Mouse (Mus musculus) frontal cortex, postnatal 10 days (tissue): Measurements from ENCODE around the gene Sult1a1.
"Not testable (repeated sequence)": the region's sequence is repeated elsewhere in the genome, so short reads cannot be mapped to it uniquely, and the experiment has no call there.

ENCODE experiments used
- DNase-seq, 2 experiments: peaks; one replicate each; pipeline ENCODE4 v3.0.0; 2022; ENCODE audit warnings: low spot score in 2 of 2, mixed read lengths in 1 of 2

Gene Sult1a1

GRCm38 (mm10) chr7:126696886-126697285 lies 20.7 kb upstream of the Sult1a1 start:
- DNase-seq, result no peak

DNA sequence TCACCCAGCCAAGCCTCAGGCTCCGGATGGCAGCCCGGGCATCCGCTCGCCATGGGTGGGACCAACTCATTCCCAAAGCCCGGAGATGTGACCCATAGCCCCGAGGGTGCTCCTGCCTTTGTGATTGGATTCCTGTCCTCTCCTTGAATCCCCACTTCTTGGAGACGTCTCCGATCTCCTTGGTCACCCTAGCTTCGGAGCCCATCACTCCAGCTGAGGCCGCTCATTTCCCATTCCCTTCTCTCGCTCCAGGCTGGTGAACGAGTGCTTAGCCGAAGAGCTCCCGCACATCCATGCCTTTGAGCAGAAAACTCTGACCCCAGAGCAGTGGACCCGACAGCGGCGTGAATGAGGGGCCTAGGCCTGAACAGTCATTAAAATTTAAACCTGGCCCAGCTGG lies 20.1 kb upstream of the Sult1a1 start:
- no peak for DNase-seq

GRCm38 (mm10) chr7:126695631-126696207 lies 19.5 kb upstream of the Sult1a1 start, which contains the start of gene Slx1b:
Slx1b (minus strand) TSS chr7:126695784.
- peak; percentile 92 to 93 for DNase-seq

- no peak for DNase-seq
Measured at GRCm38 (mm10) chr7:126695210-126695611, 19.0 kb upstream of the Sult1a1 start, which contains the start of gene Bola2. Bola2 (plus strand) TSS chr7:126695401.

DNA sequence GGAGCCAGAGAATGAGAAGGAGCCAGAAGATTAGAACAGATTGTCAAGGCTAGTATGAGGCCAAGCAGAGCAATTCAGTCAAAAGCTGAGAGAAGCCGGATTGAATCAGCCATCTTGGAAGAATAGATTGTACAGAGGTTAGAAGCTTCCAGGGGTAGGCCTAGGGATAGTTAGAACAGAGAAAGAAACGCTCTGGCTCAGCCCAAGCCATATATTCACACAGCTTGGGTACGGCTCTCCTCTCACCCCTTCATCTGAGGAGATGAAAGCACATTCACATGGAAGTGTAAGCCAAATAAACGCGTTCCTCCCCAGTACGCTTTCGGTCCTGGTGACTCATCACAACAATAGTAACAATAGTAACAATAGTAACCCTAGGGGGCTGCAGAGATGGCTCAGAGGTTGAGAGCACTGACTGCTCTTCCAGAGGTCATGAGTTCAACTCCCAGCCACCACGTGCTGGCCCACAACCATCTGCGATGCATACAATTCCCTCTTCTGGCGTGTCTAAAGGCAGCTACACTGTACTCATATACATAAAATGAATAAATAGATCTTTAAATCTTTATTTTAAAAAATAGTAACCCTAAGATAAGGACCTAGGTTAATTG lies 18.3 kb upstream of the Sult1a1 start:
- DNase-seq, result no peak

GRCm38 (mm10) chr7:126693781-126694180 lies 17.5 kb upstream of the Sult1a1 start:
- DNase-seq, result no peak

DNA sequence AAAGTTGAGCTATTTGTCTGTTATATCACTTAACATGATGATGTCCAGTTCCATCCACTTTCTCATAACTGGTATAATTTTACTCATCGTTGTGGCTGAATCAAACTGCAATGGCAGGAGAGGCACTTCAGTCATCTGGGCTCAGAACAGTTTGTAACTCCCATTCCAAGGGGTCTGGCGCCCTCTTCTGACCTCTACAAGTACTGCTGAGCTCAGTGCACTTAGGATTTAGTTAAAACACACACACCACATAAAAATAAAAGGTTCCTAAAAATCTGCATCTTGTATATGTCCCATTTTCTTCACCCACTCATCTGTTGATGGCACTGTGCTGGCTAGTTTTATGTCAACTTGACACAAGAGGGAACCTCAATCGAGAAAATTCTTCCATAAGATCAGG lies 17.0 kb upstream of the Sult1a1 start:
- peak; percentile 55 to 68 for DNase-seq

DNA sequence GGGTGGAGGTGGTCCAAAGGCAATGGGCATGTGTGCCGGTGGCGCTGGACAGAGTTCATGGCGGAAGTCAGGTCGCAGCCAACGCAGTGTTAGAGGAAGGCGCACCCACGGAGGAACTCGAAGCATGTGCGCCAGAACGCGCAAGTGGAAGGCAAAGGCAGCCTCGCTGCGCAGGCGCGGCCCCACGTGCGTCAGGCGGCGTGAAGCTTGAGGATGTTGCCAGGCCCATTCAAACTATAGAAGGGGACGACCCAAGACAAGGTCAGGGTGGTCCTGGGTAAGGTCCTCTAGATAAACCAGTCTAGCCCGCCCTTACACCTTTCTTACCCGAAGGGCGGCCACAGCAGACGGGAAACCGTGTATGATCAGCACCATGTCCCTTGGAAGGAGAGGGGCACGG lies 16.2 kb upstream of the Sult1a1 start:
- no peak for DNase-seq

- no peak for DNase-seq
Measured at GRCm38 (mm10) chr7:126691676-126692075, 15.4 kb upstream of the Sult1a1 start.

GRCm38 (mm10) chr7:126690737-126691136 lies 14.5 kb upstream of the Sult1a1 start:
- no peak for DNase-seq

- DNase-seq, result no peak
Measured at GRCm38 (mm10) chr7:126689021-126689420, 12.8 kb upstream of the Sult1a1 start.

GRCm38 (mm10) chr7:126688156-126688555 lies 11.9 kb upstream of the Sult1a1 start:
- not testable (repeated sequence) for DNase-seq

- no peak for DNase-seq
Measured at GRCm38 (mm10) chr7:126681221-126681620, 5.0 kb upstream of the Sult1a1 start.

- DNase-seq, result no peak
Measured at GRCm38 (mm10) chr7:126679683-126680082, 3.5 kb upstream of the Sult1a1 start.

- no peak for DNase-seq
Measured at GRCm38 (mm10) chr7:126678545-126679341, 2.5 kb upstream of the Sult1a1 start.

DNA sequence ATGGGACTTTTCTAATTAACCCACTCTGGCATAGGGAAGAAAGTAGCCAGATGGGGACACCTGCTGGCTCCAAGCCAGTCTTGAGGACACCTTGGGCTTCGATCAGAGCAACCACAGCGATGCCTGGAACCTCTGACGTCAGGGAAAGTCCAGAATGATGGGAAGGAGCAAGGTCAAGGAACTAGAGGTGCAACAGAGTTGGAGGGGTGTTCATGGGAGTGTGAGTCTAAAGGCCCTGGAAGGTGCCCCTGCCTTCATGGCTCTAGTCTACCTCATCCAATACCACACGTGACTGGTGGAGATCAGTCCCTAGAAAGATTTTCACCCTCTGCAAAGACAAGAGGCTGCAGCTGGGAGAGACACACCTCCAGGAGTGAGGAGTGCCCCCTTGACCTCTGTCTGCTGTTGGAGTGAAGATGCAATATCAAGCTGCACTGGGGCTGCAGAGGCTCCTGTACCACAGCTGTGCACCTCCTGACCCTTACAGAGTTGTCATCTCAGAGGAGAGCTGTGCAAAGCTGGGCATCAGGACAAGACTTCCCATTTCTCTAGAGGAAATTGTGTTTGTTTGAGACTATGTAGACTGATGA lies 494 bp upstream of the Sult1a1 start:
- DNase-seq, result no peak

DNA sequence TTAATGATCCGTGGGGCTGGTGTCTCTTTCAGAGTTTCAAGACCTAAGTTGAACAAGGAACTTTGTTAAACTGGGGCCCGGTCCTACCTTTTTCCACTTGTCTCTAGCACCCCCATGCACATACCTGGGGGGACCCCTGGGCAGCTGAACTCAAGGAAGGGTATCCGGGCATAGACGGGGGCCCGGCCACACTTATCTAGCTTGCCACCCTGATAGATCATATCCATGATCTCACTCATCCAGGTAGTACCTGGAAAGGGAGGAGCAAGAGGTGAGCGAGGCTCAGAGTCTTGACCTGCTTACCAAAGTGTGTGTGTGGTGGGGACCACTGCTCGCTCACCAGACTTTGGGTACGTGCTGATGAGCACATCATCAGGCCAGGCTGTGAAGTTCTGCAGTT lies 1.1 kb downstream of the Sult1a1 start:
- DNase-seq, result no peak

DNA sequence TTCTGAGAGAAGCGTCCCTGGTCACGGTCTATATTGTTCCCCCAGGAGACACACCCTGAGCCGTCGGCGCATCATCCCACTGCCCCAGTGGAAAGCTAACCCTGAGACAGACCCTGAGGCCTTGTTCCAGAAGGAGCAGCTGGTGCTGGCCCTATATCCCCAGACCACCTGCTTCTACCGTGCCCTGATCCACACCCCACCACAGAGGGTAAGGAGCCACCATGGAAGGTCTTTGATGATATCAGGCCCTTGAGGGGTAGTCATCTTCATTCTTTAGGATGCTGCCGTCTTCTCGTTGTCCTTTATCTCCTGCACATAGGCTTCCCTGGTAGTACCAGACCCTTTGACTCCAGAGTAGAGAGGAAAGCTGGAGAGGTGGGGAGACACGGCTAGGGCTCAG lies 4.1 kb downstream of the Sult1a1 start:
- DNase-seq, result no peak

DNA sequence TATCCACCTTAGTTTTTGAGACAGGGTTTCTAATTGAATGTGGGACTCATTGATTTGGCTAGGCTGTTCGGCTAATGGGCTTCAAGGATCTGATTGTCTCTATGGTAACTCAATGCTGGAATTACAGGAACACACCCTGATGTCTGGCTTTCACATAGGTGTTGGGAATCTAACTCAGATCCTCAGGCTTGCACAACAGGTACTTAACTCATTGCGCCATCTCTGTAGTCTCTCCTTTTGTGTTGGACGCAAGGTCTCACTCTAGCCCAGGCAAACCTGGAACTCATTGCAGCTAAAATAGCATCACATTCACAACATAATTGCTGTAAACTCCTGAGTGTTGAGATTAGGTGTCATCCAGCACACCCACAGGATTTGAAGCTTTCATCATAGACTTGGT lies 6.1 kb downstream of the Sult1a1 start:
- DNase-seq, result no peak

DNA sequence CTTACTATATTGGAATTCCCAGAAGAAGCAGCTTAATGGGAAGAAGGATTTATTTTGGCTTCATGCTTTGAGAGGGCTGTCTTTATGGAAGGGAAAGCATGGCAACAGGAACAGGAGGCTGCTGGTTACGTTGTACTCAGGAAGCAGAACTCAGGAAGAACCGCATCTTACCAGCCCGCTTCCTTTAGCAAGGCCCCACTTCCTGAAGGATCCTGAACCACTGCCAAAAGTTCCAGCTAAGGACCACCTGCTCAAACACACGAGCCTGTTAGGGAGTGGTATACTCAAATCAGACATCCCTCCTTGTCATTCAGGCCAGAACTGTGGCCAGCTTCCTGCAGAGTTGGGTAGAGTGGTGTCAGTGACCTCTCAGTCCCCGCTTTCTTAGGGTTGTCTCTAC lies 7.8 kb downstream of the Sult1a1 start:
- DNase-seq, result no peak

GRCm38 (mm10) chr7:126667495-126668090 lies 8.6 kb downstream of the Sult1a1 start:
- no peak for DNase-seq

GRCm38 (mm10) chr7:126665269-126665668 lies 11.0 kb downstream of the Sult1a1 start:
- DNase-seq, result no peak
